Mouse (Mus musculus): Measurements from ENCODE around the gene Cdkal1.

GRCm38 (mm10) chr13:29860087-29860486 is 4.6 kb upstream of the Cdkal1 start:
- TF ChIP-seq CTCF (conservative IDR thresholded peaks at IDR 0.05; ENCODE audit: low read length), result no peak
- no peak for TF ChIP-seq NANOG (IDR thresholded peaks at IDR 0.05; ENCODE audit: borderline replicate concordance, low read length)
- no peak for TF ChIP-seq POU5F1 (IDR thresholded peaks at IDR 0.05; ENCODE audit: borderline replicate concordance, low read length)

All from E14TG2a.4 (cell line).